Mouse (Mus musculus): ENCODE results near the gene Setd5. TPM values are rescaled to one million over a fixed set of nuclear protein-coding genes. Genes with fewer than 3 reads are reported as not detected.

Setd5 gene
- polyA plus RNA-seq, 1 experiment from 2014 or later: 35.9 TPM

DNA sequence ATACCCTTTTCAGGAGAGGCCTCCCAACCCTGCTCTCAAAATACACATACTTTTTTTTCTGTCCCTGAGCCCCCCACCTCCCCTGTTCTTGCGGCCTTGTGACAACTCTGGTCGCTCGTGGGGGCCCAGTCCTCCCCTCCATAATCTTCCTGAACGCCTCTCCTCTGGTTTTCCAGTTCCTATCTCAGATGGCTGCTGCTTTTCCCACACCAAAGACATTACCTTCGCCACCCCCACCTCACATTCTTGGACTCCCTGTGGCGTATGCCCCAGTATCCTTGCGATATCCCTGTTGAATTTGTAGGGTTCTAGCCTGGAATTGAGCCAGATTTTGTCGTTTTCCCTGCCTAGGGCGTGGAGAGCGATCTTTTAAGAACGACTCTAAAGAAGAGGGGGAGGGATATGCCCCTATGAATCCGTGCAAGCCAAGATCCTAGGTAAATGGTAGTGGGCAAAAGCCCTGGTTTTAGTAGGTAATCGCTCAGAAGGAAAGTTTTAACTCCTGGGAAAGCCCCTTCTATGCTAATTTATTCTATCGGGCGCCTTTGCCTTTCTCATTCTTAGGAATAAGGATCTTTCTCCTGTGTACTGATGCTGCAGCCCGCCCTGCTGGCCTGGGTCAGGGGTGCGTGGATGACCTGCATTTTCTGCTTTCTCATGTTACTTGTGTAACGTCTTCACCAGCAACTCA lies 1.0 kb downstream of the Setd5 start:
- ATAC-seq (ENCODE audit: low FRiP score, low TSS enrichment): no peak
- 1% methylated on average over 18 of the region's 18 CpGs for WGBS
- Histone ChIP-seq H3K4me3 (ENCODE audit: low read depth, low read length) (peak overlapping the region; percentile 78), H3K27me3 (ENCODE audit: control insufficient read depth, insufficient read depth, low read length) (no peaks in the 10 kb centered on the region), H3K36me3 (ENCODE audit: control insufficient read depth, insufficient read depth, low read length) (no peaks in the 10 kb centered on the region), H3K27ac (replicated peaks) (peak overlapping the region; percentile 99), H3K4me2 (replicated peaks; ENCODE audit: low read depth) (peak overlapping the region; percentile 81), H3K4me1 (replicated peaks; ENCODE audit: control insufficient read depth, insufficient read depth) (no peaks in the 10 kb centered on the region), H3K9me3 (ENCODE audit: control insufficient read depth, low read length) (no peaks in the 10 kb centered on the region), H3K9ac (ENCODE audit: low read length) (peak overlapping the region; percentile 90)
- TF ChIP-seq EP300 (optimal IDR thresholded peaks at IDR 0.05) (no peak), CTCF (IDR thresholded peaks at IDR 0.05; ENCODE audit: low read depth) (peak; percentile 11; the same call in 1 of the 2 replicates)
- DNase-seq (ENCODE audit: low spot score): peak; percentile 47

DNA sequence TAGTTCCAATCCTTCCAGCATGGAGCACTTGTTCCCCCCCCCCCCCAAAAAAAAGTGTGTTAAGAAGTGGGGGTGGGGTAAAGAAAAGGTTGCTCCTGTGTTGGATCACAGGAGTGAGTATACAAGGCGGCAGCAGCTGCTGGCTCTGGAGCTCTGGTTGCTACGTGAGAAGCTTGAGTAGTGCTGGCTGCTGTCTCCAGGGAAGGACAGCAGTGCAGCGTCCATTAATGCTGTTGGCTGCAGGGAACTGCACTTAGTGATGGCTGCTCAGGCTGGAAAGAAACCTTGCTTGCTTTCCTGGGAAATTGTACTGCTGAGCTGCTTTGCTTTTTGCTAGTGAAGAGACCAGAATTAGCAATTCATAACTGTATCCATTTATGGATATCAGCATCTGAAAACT lies 2.3 kb downstream of the Setd5 start:
- Histone ChIP-seq H3K4me3 (ENCODE audit: low read depth, low read length) (peak overlapping the region; percentile 78), H3K27me3 (ENCODE audit: control insufficient read depth, insufficient read depth, low read length) (no peaks in the 10 kb centered on the region), H3K36me3 (ENCODE audit: control insufficient read depth, insufficient read depth, low read length) (no peaks in the 10 kb centered on the region), H3K4me1 (replicated peaks; ENCODE audit: control insufficient read depth, insufficient read depth) (no peaks in the 10 kb centered on the region), H3K27ac (replicated peaks) (peak overlapping the region; percentile 74; the same call in 1 of the 2 replicates), H3K4me2 (replicated peaks; ENCODE audit: low read depth) (peak overlapping the region; percentile 81), H3K9me3 (ENCODE audit: control insufficient read depth, low read length) (no peaks in the 10 kb centered on the region), H3K9ac (ENCODE audit: low read length) (peak overlapping the region; percentile 50)
- TF ChIP-seq EP300 (optimal IDR thresholded peaks at IDR 0.05) (no peak), CTCF (IDR thresholded peaks at IDR 0.05; ENCODE audit: low read depth) (no peak)
- WGBS: 2% methylated on average over 3 of the region's 3 CpGs
- no peak for ATAC-seq (ENCODE audit: low FRiP score, low TSS enrichment)
- peak; percentile 55 for DNase-seq (ENCODE audit: low spot score)

DNA sequence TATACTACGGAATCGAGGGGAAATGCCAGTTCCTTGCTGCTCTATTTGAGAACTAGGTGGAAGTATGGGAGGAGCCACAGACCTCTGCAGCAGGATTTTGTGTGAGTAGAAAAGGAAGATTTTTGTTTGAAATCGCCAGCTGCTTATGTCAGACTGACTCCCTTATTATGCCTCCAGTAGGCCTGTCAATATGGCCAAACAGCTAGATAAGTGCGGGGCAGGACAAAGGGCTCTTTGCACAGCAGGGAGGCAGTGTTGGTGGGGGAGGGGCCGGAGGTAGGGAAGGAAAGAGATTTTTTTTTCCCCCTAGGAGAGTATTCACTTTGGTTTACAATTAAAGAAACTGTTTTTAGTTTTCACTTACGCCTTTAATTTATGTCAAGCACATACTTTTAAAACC lies 5.1 kb downstream of the Setd5 start:
- Histone ChIP-seq H3K4me3 (ENCODE audit: low read depth, low read length) (no peak overlapping the region), H3K9ac (ENCODE audit: low read length) (no peak overlapping the region), H3K27me3 (ENCODE audit: control insufficient read depth, insufficient read depth, low read length) (no peaks in the 10 kb centered on the region), H3K4me1 (replicated peaks; ENCODE audit: control insufficient read depth, insufficient read depth) (no peaks in the 10 kb centered on the region), H3K4me2 (replicated peaks; ENCODE audit: low read depth) (peak overlapping the region; percentile 6; the same call in 1 of the 2 replicates), H3K9me3 (ENCODE audit: control insufficient read depth, low read length) (no peaks in the 10 kb centered on the region), H3K27ac (replicated peaks) (peak overlapping the region; percentile 36), H3K36me3 (ENCODE audit: control insufficient read depth, insufficient read depth, low read length) (no peaks in the 10 kb centered on the region)
- DNase-seq (ENCODE audit: low spot score) (peak; percentile 70), ATAC-seq (ENCODE audit: low FRiP score, low TSS enrichment) (no peak; the same call in 1 of the 2 replicates)
- WGBS: 13% methylated on average over 6 of the region's 6 CpGs
- TF ChIP-seq CTCF (IDR thresholded peaks at IDR 0.05; ENCODE audit: low read depth) (no peak), EP300 (optimal IDR thresholded peaks at IDR 0.05) (no peak)

DNA sequence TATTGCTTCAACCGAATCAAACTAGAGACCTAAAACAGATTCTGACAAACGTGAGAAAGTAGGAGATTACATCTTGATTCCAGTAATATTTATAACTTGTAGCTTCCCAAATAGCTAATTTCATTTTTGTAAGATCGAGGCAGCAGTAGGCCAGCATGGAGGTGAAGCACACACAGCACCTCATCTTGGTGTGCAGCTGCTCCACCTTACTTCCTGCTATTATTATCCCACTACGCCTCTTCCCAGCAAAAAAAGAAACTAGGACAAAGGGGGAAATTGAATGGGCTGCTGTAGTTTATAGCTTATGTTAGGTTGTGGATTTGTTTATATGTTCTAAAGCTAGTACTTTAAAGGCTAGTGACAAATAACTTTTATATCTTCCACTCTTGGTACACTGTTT lies 7.4 kb downstream of the Setd5 start:
- H3K36me3 ChIP-seq (ENCODE audit: control insufficient read depth, insufficient read depth, low read length): no peaks in the 10 kb centered on the region
- no peak overlapping the region for H3K4me2 ChIP-seq (replicated peaks; ENCODE audit: low read depth)
- no peak overlapping the region for H3K4me3 ChIP-seq (ENCODE audit: low read depth, low read length)
- no peak for TF ChIP-seq CTCF (IDR thresholded peaks at IDR 0.05; ENCODE audit: low read depth)
- TF ChIP-seq EP300 (optimal IDR thresholded peaks at IDR 0.05): no peak
- no peaks in the 10 kb centered on the region for H3K4me1 ChIP-seq (replicated peaks; ENCODE audit: control insufficient read depth, insufficient read depth)
- DNase-seq (ENCODE audit: low spot score) (no peak), ATAC-seq (ENCODE audit: low FRiP score, low TSS enrichment) (no peak)
- H3K9ac ChIP-seq (ENCODE audit: low read length): no peak overlapping the region
- no peaks in the 10 kb centered on the region for H3K27me3 ChIP-seq (ENCODE audit: control insufficient read depth, insufficient read depth, low read length)
- no peak overlapping the region for H3K27ac ChIP-seq (replicated peaks)
- WGBS: 34% methylated on average over 4 of the region's 4 CpGs
- H3K9me3 ChIP-seq (ENCODE audit: control insufficient read depth, low read length): no peaks in the 10 kb centered on the region

DNA sequence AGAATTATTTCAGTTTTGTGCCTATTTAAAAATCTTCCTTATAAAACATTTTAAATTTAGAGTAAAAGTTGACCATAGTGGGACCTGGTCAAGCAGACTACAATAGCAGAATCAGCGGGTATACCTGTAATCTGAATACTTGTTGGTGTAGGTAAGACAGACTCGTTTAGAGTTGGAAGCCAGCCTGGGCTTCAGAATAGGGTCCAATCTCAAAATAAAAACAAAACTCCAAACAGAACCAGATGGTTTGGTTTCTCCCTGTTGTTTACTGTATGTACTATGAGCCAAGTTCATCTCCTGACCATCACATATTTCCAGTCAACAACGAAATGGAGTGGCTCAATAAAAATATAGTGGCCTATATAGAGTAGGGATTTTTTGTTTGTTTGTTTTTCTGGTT lies 16.0 kb downstream of the Setd5 start:
- WGBS: 71% methylated on average over 3 of the region's 3 CpGs
- no peaks in the 10 kb centered on the region for H3K36me3 ChIP-seq (ENCODE audit: control insufficient read depth, insufficient read depth, low read length)
- H3K27ac ChIP-seq (replicated peaks): no peak overlapping the region
- DNase-seq (ENCODE audit: low spot score) (no peak), ATAC-seq (ENCODE audit: low FRiP score, low TSS enrichment) (no peak)
- H3K4me1 ChIP-seq (replicated peaks; ENCODE audit: control insufficient read depth, insufficient read depth): no peaks in the 10 kb centered on the region
- TF ChIP-seq EP300 (optimal IDR thresholded peaks at IDR 0.05) (no peak), CTCF (IDR thresholded peaks at IDR 0.05; ENCODE audit: low read depth) (no peak)
- H3K4me2 ChIP-seq (replicated peaks; ENCODE audit: low read depth): no peak overlapping the region
- no peak overlapping the region for H3K9ac ChIP-seq (ENCODE audit: low read length)
- H3K9me3 ChIP-seq (ENCODE audit: control insufficient read depth, low read length): no peaks in the 10 kb centered on the region
- H3K27me3 ChIP-seq (ENCODE audit: control insufficient read depth, insufficient read depth, low read length): no peaks in the 10 kb centered on the region
- no peak overlapping the region for H3K4me3 ChIP-seq (ENCODE audit: low read depth, low read length)

DNA sequence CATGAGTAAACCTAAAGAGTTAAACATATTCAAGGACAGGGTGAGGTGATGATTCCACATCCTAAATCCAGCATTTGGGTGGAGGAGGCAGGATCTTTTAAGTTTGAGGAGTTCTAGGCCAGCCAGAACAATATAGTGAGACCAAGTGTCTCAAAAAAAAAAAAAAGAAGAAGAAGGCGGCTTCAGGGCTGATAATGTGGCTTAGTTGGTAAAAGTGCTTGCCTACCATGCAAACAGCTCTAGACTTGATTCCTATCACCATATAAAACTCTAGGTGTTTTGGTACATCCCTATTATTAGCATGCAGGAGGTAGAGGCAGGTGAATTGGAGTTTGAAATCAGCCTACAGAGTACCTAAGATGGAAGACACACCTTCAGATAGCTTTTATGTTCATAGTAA lies 18.4 kb downstream of the Setd5 start:
- TF ChIP-seq EP300 (optimal IDR thresholded peaks at IDR 0.05) (no peak), CTCF (IDR thresholded peaks at IDR 0.05; ENCODE audit: low read depth) (no peak)
- peaks cover 1% of the 10 kb centered on the region for H3K4me1 ChIP-seq (replicated peaks; ENCODE audit: control insufficient read depth, insufficient read depth)
- WGBS: 73% methylated on average over 1 of the region's 1 CpGs

More for the DNA sequence above, 18.4 kb downstream of the Setd5 start:
- ATAC-seq (ENCODE audit: low FRiP score, low TSS enrichment) (no peak), DNase-seq (ENCODE audit: low spot score) (no peak)
- no peak overlapping the region for H3K27ac ChIP-seq (replicated peaks)
- no peak overlapping the region for H3K4me3 ChIP-seq (ENCODE audit: low read depth, low read length)
- no peaks in the 10 kb centered on the region for H3K9me3 ChIP-seq (ENCODE audit: control insufficient read depth, low read length)
- H3K4me2 ChIP-seq (replicated peaks; ENCODE audit: low read depth): no peak overlapping the region
- no peaks in the 10 kb centered on the region for H3K36me3 ChIP-seq (ENCODE audit: control insufficient read depth, insufficient read depth, low read length)
- no peaks in the 10 kb centered on the region for H3K27me3 ChIP-seq (ENCODE audit: control insufficient read depth, insufficient read depth, low read length)
- H3K9ac ChIP-seq (ENCODE audit: low read length): no peak overlapping the region
